Comparison of ENCODE assay signal across 11 mouse cellular contexts in genomic region chr14:29657006-29657405, GRCm38 (mm10).
DNase-seq lines count a peak whose midpoint lies in the region.
"Had no signal": no experiment of that assay in that cellular context is flagged by ENCODE, and none has a peak within 500 bp of the region (broad histone marks: within the 10 kb centered on the region; RNA-seq: fewer than 3 reads in every experiment).

No protein-coding gene starts in this region.

- no peak overlapping the region for H3K27ac ChIP-seq in limb, embryonic 10.5 days
- H3K27ac ChIP-seq: embryonic facial prominence, embryonic 13.5 days; macrophage had no signal

- H3K4me1 ChIP-seq in limb, embryonic 10.5 days = no peaks in the 10 kb centered on the region
- H3K4me1 ChIP-seq: embryonic facial prominence, embryonic 13.5 days had no signal

- H3K4me3 ChIP-seq in limb, embryonic 10.5 days = no peak overlapping the region
- H3K4me3 ChIP-seq: embryonic facial prominence, embryonic 13.5 days had no signal

- WGBS in limb, embryonic 10.5 days = 58% methylated on average over 1 of the region's 1 CpGs

- no peaks in the 10 kb centered on the region for H3K36me3 ChIP-seq in limb, embryonic 10.5 days
- H3K36me3 ChIP-seq: embryonic facial prominence, embryonic 13.5 days had no signal

- no peaks in the 10 kb centered on the region for H3K27me3 ChIP-seq in limb, embryonic 10.5 days (ENCODE audit: low read depth, poor library complexity, severe bottlenecking)
- H3K27me3 ChIP-seq: embryonic facial prominence, embryonic 13.5 days had no signal

- peak; percentile 54 for DNase-seq in adrenal gland, postnatal 10 days
- no peak for DNase-seq in adrenal gland, adult 8-10 months
- DNase-seq in kidney, postnatal 36 days = peak; percentile 4 to 56
- no peak for DNase-seq in kidney, adult 18-20 months
- DNase-seq in R1 (ENCODE audit: low read depth, low spot score) = peak; percentile 54
- DNase-seq in limb, embryonic 10.5 days (ENCODE audit: low spot score) = peak; percentile 80
- no peak for DNase-seq in frontal cortex, adult 2 months (ENCODE audit: extremely low spot score in 1 of 2, low spot score in 1 of 2)
- no peak for DNase-seq in layer of hippocampus, postnatal 14 days (ENCODE audit: low spot score in 2 of 2)
- DNase-seq: B cell, adult 2 months had no signal

- H3K9me3 ChIP-seq in limb, embryonic 10.5 days (replicated peaks) = no peaks in the 10 kb centered on the region
- H3K9me3 ChIP-seq: embryonic facial prominence, embryonic 13.5 days had no signal

Comparison
In these comparisons a context has a peak if more than half of its experiments do, and no peak if none do; other contexts are left out.
1. DNase-seq: peak in adrenal gland, postnatal 10 days (single experiment), kidney, postnatal 36 days (2 of 2), R1 (single experiment) and limb, embryonic 10.5 days (single experiment); none in adrenal gland, adult 8-10 months (single experiment), kidney, adult 18-20 months (single experiment), frontal cortex, adult 2 months (0 of 2) and layer of hippocampus, postnatal 14 days (0 of 2).